Mouse (Mus musculus): ENCODE data around the gene Il17rb.

Il17rb gene

GRCm38 (mm10) chr14:30018463-30018801, 9.7 kb upstream of the Il17rb start:
- in situ Hi-C loops (cut with MboI; ENCODE audit: low pct_unique_long_range_greater_than_20kb in 1 of 2, low sequenced_read_pairs in 2 of 2, unreplicated experiment in 1 of 2) = no loop called here

GRCm38 (mm10) chr14:30017794-30018462, 9.2 kb upstream of the Il17rb start:
- in situ Hi-C loops (cut with MboI; ENCODE audit: low pct_unique_long_range_greater_than_20kb in 1 of 2, low sequenced_read_pairs in 2 of 2, unreplicated experiment in 1 of 2) = no loop called here

- in situ Hi-C loops (cut with MboI; ENCODE audit: low pct_unique_long_range_greater_than_20kb in 1 of 2, low sequenced_read_pairs in 2 of 2, unreplicated experiment in 1 of 2) = no loop called here
Observed at GRCm38 (mm10) chr14:30016666-30017065, 8.0 kb upstream of the Il17rb start.

GRCm38 (mm10) chr14:30015008-30015407, 6.3 kb upstream of the Il17rb start:
- in situ Hi-C loops (cut with MboI; ENCODE audit: low pct_unique_long_range_greater_than_20kb in 1 of 2, low sequenced_read_pairs in 2 of 2, unreplicated experiment in 1 of 2) = no loop called here

GRCm38 (mm10) chr14:30014487-30014886, 5.8 kb upstream of the Il17rb start:
- in situ Hi-C loops (cut with MboI; ENCODE audit: low pct_unique_long_range_greater_than_20kb in 1 of 2, low sequenced_read_pairs in 2 of 2, unreplicated experiment in 1 of 2) = no loop called here

- in situ Hi-C loops (cut with MboI; ENCODE audit: low pct_unique_long_range_greater_than_20kb in 1 of 2, low sequenced_read_pairs in 2 of 2, unreplicated experiment in 1 of 2) = no loop called here
Observed at GRCm38 (mm10) chr14:30011886-30012560, 3.3 kb upstream of the Il17rb start.

GRCm38 (mm10) chr14:30009864-30010560, 1.3 kb upstream of the Il17rb start:
- in situ Hi-C loops (cut with MboI; ENCODE audit: low pct_unique_long_range_greater_than_20kb in 1 of 2, low sequenced_read_pairs in 2 of 2, unreplicated experiment in 1 of 2) = no loop called here

GRCm38 (mm10) chr14:29999475-29999811, 9.3 kb downstream of the Il17rb start:
- in situ Hi-C loops (cut with MboI; ENCODE audit: low pct_unique_long_range_greater_than_20kb in 1 of 2, low sequenced_read_pairs in 2 of 2, unreplicated experiment in 1 of 2) = no loop called here

- in situ Hi-C loops (cut with MboI; ENCODE audit: low pct_unique_long_range_greater_than_20kb in 1 of 2, low sequenced_read_pairs in 2 of 2, unreplicated experiment in 1 of 2) = no loop called here
Observed at GRCm38 (mm10) chr14:29998747-29999474, 9.8 kb downstream of the Il17rb start.

- in situ Hi-C loops (cut with MboI; ENCODE audit: low pct_unique_long_range_greater_than_20kb in 1 of 2, low sequenced_read_pairs in 2 of 2, unreplicated experiment in 1 of 2) = no loop called here
Observed at GRCm38 (mm10) chr14:29997345-29997744, 11.4 kb downstream of the Il17rb start.

GRCm38 (mm10) chr14:29996000-29996751, 12.5 kb downstream of the Il17rb start:
- in situ Hi-C loops (cut with MboI; ENCODE audit: low pct_unique_long_range_greater_than_20kb in 1 of 2, low sequenced_read_pairs in 2 of 2, unreplicated experiment in 1 of 2) = no loop called here

GRCm38 (mm10) chr14:29994976-29995375, 13.7 kb downstream of the Il17rb start:
- in situ Hi-C loops (cut with MboI; ENCODE audit: low pct_unique_long_range_greater_than_20kb in 1 of 2, low sequenced_read_pairs in 2 of 2, unreplicated experiment in 1 of 2) = no loop called here

- in situ Hi-C loops (cut with MboI; ENCODE audit: low pct_unique_long_range_greater_than_20kb in 1 of 2, low sequenced_read_pairs in 2 of 2, unreplicated experiment in 1 of 2) = no loop called here
Observed at GRCm38 (mm10) chr14:29988337-29988736, 20.4 kb downstream of the Il17rb start.

GRCm38 (mm10) chr14:29987739-29988138, 21.0 kb downstream of the Il17rb start:
- in situ Hi-C loops (cut with MboI; ENCODE audit: low pct_unique_long_range_greater_than_20kb in 1 of 2, low sequenced_read_pairs in 2 of 2, unreplicated experiment in 1 of 2) = no loop called here

GRCm38 (mm10) chr14:29987276-29987675, 21.4 kb downstream of the Il17rb start:
- in situ Hi-C loops (cut with MboI; ENCODE audit: low pct_unique_long_range_greater_than_20kb in 1 of 2, low sequenced_read_pairs in 2 of 2, unreplicated experiment in 1 of 2) = no loop called here

GRCm38 (mm10) chr14:29986096-29986495, 22.6 kb downstream of the Il17rb start:
- in situ Hi-C loops (cut with MboI; ENCODE audit: low pct_unique_long_range_greater_than_20kb in 1 of 2, low sequenced_read_pairs in 2 of 2, unreplicated experiment in 1 of 2) = no loop called here

- in situ Hi-C loops (cut with MboI; ENCODE audit: low pct_unique_long_range_greater_than_20kb in 1 of 2, low sequenced_read_pairs in 2 of 2, unreplicated experiment in 1 of 2) = no loop called here
Observed at GRCm38 (mm10) chr14:29980447-29981205, 28.1 kb downstream of the Il17rb start.

Measured in mouse embryonic stem cell (cell line).